Mouse (Mus musculus): ENCODE data around the gene Ceacam10. TPM values are rescaled to one million over a fixed set of nuclear protein-coding genes. Genes with fewer than 3 reads are reported as not detected.

Ceacam10 gene
- total and polyA plus RNA-seq, 2 experiments from 2014 or later, result not detected

DNA sequence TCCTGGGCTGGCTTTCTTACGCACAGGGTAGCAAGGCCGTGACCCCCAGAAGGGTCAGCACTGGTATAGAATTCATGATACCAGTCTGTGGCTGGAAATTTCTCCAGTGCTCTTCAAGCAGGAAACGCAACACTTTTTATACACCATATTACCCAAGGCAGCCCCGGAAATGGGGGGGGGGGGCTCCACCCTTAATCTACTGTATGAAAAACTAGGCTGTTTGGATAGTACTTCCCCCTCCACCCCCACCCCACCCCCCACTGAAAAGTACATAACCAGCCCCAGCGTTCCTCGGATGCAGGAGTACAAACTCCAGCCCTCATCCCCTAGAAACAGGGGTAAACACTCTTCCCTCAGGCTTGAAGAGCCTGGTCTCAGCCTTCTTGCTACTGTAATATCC lies 16.8 kb upstream of the Ceacam10 start, which contains the start of gene Cd177:
Gene Cd177 (minus strand): TSS at position 101 of the 400 bp plus-strand sequence.
- ATAC-seq (ENCODE audit: insufficient read depth, low read depth), result no peak

DNA sequence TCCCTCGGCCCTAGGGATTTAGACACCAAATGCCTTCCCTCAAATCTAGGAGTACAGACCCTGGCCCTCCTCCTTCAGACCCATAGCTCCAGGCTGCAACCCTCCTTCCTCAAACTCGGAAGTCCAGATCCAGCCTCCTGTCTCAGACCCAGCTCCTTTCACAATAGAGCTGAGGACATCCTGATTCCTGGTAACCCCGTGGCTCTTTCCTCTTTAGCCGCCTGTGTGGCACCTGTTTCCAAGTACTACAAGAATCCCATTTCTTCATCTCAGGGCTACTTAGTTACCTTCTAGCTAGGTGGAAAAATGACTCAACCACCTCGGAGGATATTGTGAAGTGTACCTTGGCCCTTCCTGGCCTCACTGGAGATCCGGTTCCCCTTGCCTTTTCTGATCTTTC lies 15.8 kb upstream of the Ceacam10 start:
- H3K4me3 ChIP-seq (ENCODE audit: low read depth, low read length), result no peak overlapping the region
- H3K9me3 ChIP-seq (replicated peaks; ENCODE audit: control insufficient read depth, low read length), result no peaks in the 10 kb centered on the region
- H3K36me3 ChIP-seq (replicated peaks; ENCODE audit: control insufficient read depth, insufficient read depth, low read length), result no peaks in the 10 kb centered on the region
- DNase-seq (ENCODE audit: low spot score), result no peak
- no peaks in the 10 kb centered on the region for H3K27me3 ChIP-seq (ENCODE audit: control insufficient read depth, insufficient read depth, low read length)
- WGBS, result 58% methylated on average over 6 of the region's 6 CpGs
- no peaks in the 10 kb centered on the region for H3K4me1 ChIP-seq (ENCODE audit: control insufficient read depth, insufficient read depth)
- H3K9ac ChIP-seq (replicated peaks; ENCODE audit: low read depth, low read length), result no peak overlapping the region
- no peak for ATAC-seq (ENCODE audit: insufficient read depth, low read depth)
- TF ChIP-seq CTCF (IDR thresholded peaks at IDR 0.05; ENCODE audit: low read depth) (no peak), EP300 (IDR thresholded peaks at IDR 0.05; ENCODE audit: low read depth) (no peak)
- H3K27ac ChIP-seq (ENCODE audit: low read depth), result no peak overlapping the region
- no peak overlapping the region for H3K4me2 ChIP-seq (ENCODE audit: low read depth, low read length)

More for the DNA sequence above, 16.8 kb upstream of the Ceacam10 start, which contains the start of gene Cd177:
- Histone ChIP-seq H3K36me3 (replicated peaks; ENCODE audit: control insufficient read depth, insufficient read depth, low read length) (no peaks in the 10 kb centered on the region), H3K4me3 (ENCODE audit: low read depth, low read length) (no peak within 1 kb of the TSS), H3K4me2 (ENCODE audit: low read depth, low read length) (no peak within 1 kb of the TSS), H3K27ac (ENCODE audit: low read depth) (no peak within 1 kb of the TSS), H3K27me3 (ENCODE audit: control insufficient read depth, insufficient read depth, low read length) (no peaks in the 10 kb centered on the region), H3K9me3 (replicated peaks; ENCODE audit: control insufficient read depth, low read length) (no peaks in the 10 kb centered on the region), H3K4me1 (ENCODE audit: control insufficient read depth, insufficient read depth) (no peaks in the 10 kb centered on the region), H3K9ac (replicated peaks; ENCODE audit: low read depth, low read length) (no peak within 1 kb of the TSS)
- DNase-seq (ENCODE audit: low spot score), result no peak
- WGBS, result 63% methylated on average over 6 of the region's 6 CpGs
- TF ChIP-seq CTCF (IDR thresholded peaks at IDR 0.05; ENCODE audit: low read depth), result no peak
- no peak for TF ChIP-seq EP300 (IDR thresholded peaks at IDR 0.05; ENCODE audit: low read depth)

DNA sequence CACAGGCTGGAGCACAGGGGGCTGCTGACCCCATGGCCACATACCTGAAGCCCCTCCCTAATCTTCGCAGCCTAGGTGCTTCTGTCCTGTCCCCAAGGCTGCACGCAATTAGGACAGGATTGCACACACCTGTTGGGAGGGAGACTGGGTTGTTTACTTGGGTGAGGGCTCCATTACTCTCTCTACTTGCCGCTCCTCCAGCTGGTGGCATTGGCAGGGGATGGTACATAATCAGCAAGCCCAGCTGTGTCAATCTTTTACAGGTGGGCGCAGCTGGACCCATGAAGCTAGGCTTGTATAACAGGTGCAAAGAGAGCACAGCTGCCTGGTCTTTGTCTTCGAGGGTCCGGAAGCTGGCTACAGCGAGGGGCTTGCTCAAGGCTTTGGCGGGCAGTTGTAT lies 14.4 kb upstream of the Ceacam10 start:
- Histone ChIP-seq H3K27me3 (ENCODE audit: control insufficient read depth, insufficient read depth, low read length) (no peaks in the 10 kb centered on the region), H3K4me2 (ENCODE audit: low read depth, low read length) (no peak overlapping the region), H3K4me1 (ENCODE audit: control insufficient read depth, insufficient read depth) (no peaks in the 10 kb centered on the region), H3K9me3 (replicated peaks; ENCODE audit: control insufficient read depth, low read length) (no peaks in the 10 kb centered on the region), H3K36me3 (replicated peaks; ENCODE audit: control insufficient read depth, insufficient read depth, low read length) (no peaks in the 10 kb centered on the region), H3K27ac (ENCODE audit: low read depth) (no peak overlapping the region), H3K4me3 (ENCODE audit: low read depth, low read length) (no peak overlapping the region), H3K9ac (replicated peaks; ENCODE audit: low read depth, low read length) (no peak overlapping the region)
- no peak for ATAC-seq (ENCODE audit: insufficient read depth, low read depth)
- no peak for TF ChIP-seq EP300 (IDR thresholded peaks at IDR 0.05; ENCODE audit: low read depth)
- TF ChIP-seq CTCF (IDR thresholded peaks at IDR 0.05; ENCODE audit: low read depth), result no peak
- 82% methylated on average over 8 of the region's 8 CpGs for WGBS
- DNase-seq (ENCODE audit: low spot score), result no peak

DNA sequence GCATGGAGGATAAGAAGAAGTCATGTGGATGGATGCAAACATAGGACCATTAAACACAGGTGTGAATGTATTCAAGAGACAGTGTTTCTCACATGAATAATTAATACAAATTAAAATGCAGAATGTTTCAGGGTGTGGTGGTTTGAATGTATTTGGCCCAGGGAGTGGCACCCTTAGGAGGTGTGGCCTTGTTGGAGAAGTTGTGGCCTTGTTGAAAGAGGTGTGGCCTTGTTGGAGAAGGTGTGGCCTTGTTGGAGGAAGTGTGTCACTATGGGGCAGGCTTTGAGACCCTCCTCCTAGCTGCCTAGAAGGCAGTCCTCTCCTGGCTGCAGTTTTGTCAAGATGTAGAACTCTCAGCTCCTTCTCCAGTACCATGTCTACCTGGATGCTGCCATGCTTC lies 5.6 kb upstream of the Ceacam10 start:
- Histone ChIP-seq H3K27ac (ENCODE audit: low read depth) (no peak overlapping the region), H3K4me3 (ENCODE audit: low read depth, low read length) (no peak overlapping the region), H3K27me3 (ENCODE audit: control insufficient read depth, insufficient read depth, low read length) (no peaks in the 10 kb centered on the region), H3K4me1 (ENCODE audit: control insufficient read depth, insufficient read depth) (no peaks in the 10 kb centered on the region), H3K36me3 (replicated peaks; ENCODE audit: control insufficient read depth, insufficient read depth, low read length) (no peaks in the 10 kb centered on the region), H3K9me3 (replicated peaks; ENCODE audit: control insufficient read depth, low read length) (no peaks in the 10 kb centered on the region), H3K9ac (replicated peaks; ENCODE audit: low read depth, low read length) (no peak overlapping the region), H3K4me2 (ENCODE audit: low read depth, low read length) (no peak overlapping the region)
- TF ChIP-seq CTCF (IDR thresholded peaks at IDR 0.05; ENCODE audit: low read depth), result no peak
- DNase-seq (ENCODE audit: low spot score), result no peak
- ATAC-seq (ENCODE audit: insufficient read depth, low read depth), result no peak

DNA sequence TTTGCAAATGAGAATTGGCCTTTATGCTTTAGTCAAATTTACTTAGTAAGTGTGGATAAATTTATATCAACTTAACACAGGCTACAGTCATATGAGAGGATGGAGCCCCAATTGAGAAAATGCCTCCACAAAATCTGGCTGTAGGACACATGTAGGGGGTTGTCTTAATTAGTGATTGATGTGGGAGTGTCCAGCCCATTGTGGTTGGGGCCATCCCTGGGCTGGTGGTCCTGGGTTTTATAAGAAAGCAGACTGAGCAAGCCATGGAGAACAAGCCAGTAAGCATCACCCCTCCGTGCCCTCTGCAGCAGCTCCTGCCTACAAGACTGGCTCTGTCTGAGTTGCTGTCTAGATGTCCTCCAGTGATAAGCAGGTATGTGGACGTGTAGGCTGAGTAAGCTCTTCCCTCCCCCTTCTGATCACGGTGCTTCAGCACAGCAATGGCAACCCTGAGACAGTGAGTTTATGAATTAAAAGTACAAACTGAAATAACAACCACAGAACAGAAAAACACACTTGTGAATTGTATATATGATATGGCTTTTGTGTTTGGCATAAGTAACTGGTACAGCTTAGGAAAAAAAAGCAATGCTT lies 3.0 kb upstream of the Ceacam10 start:
- H3K4me1 ChIP-seq (ENCODE audit: control insufficient read depth, insufficient read depth), result no peaks in the 10 kb centered on the region
- no peak overlapping the region for H3K4me3 ChIP-seq (ENCODE audit: low read depth, low read length)
- no peaks in the 10 kb centered on the region for H3K9me3 ChIP-seq (replicated peaks; ENCODE audit: control insufficient read depth, low read length)
- no peaks in the 10 kb centered on the region for H3K27me3 ChIP-seq (ENCODE audit: control insufficient read depth, insufficient read depth, low read length)
- no peak for DNase-seq (ENCODE audit: low spot score)
- no peak overlapping the region for H3K27ac ChIP-seq (ENCODE audit: low read depth)
- no peak overlapping the region for H3K4me2 ChIP-seq (ENCODE audit: low read depth, low read length)
- ATAC-seq (ENCODE audit: insufficient read depth, low read depth), result no peak
- no peak overlapping the region for H3K9ac ChIP-seq (replicated peaks; ENCODE audit: low read depth, low read length)
- WGBS, result 40% methylated on average over 3 of the region's 3 CpGs
- H3K36me3 ChIP-seq (replicated peaks; ENCODE audit: control insufficient read depth, insufficient read depth, low read length), result no peaks in the 10 kb centered on the region
- no peak for TF ChIP-seq CTCF (IDR thresholded peaks at IDR 0.05; ENCODE audit: low read depth)
- TF ChIP-seq EP300 (IDR thresholded peaks at IDR 0.05; ENCODE audit: low read depth), result no peak

DNA sequence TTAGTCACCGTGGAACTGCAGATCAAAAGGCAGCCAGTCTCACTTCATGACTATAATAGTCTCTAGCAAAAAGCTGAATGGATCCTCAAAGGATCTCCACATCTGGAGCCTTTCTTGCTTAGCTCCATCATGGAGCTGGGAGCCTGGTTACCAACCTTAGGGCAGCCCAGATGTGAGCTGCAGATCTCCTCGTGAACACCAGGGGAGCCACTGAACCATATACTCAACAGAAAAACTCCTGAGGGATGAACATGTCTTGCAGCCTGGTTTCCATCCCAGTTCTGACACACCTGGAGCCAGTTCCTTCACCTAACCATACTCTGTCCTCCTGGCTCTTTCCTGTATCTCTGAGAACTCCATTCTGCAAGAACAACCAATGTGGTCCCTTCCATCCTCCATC lies 861 bp upstream of the Ceacam10 start:
- WGBS, result 55% methylated on average over 2 of the region's 2 CpGs
- no peak overlapping the region for H3K4me3 ChIP-seq (ENCODE audit: low read depth, low read length)
- H3K9ac ChIP-seq (replicated peaks; ENCODE audit: low read depth, low read length), result no peak overlapping the region
- DNase-seq (ENCODE audit: low spot score) (no peak), ATAC-seq (ENCODE audit: insufficient read depth, low read depth) (no peak)
- TF ChIP-seq EP300 (IDR thresholded peaks at IDR 0.05; ENCODE audit: low read depth) (no peak), CTCF (IDR thresholded peaks at IDR 0.05; ENCODE audit: low read depth) (no peak)
- H3K36me3 ChIP-seq (replicated peaks; ENCODE audit: control insufficient read depth, insufficient read depth, low read length), result no peaks in the 10 kb centered on the region
- no peak overlapping the region for H3K4me2 ChIP-seq (ENCODE audit: low read depth, low read length)
- H3K4me1 ChIP-seq (ENCODE audit: control insufficient read depth, insufficient read depth), result no peaks in the 10 kb centered on the region
- no peaks in the 10 kb centered on the region for H3K27me3 ChIP-seq (ENCODE audit: control insufficient read depth, insufficient read depth, low read length)
- H3K27ac ChIP-seq (ENCODE audit: low read depth), result no peak overlapping the region
- H3K9me3 ChIP-seq (replicated peaks; ENCODE audit: control insufficient read depth, low read length), result no peaks in the 10 kb centered on the region
